Mouse (Mus musculus) CH12.LX (cell line): ENCODE results near the gene Bmp7. TPM values are rescaled to one million over a fixed set of nuclear protein-coding genes. Genes with fewer than 3 reads are reported as not detected.

Experiments
- DNase-seq: peaks from one replicate; pipeline ENCODE4 v3.0.0-alpha.2; 2013; ENCODE audit errors: extremely low read depth
- H3K27ac ChIP-seq: 2 replicates; pipeline ENCODE4 v1.5.1; 2012; ENCODE audit warnings: low read depth, mild to moderate bottlenecking, control low read depth, moderate library complexity; ENCODE audit not compliant: insufficient read depth
- H3K27me3 ChIP-seq: replicated peaks from 2 replicates; pipeline ENCODE3; 2012; ENCODE audit warnings: inconsistent platforms
- H3K36me3 ChIP-seq, 2 experiments: replicated peaks in 1 of 2; 2 replicates each; pipeline versions ENCODE3 to v1.6.1; 2012; ENCODE audit warnings: inconsistent platforms in 1 of 2, low read length in 1 of 2, mild to moderate bottlenecking in 1 of 2, mixed read lengths in 1 of 2, moderate library complexity in 1 of 2; ENCODE audit not compliant: control insufficient read depth in 1 of 2, insufficient read depth in 1 of 2
- H3K4me1 ChIP-seq, 2 experiments: 2 replicates each; pipeline ENCODE4 v1.6.1; 2012; ENCODE audit warnings: inconsistent platforms in 1 of 2, moderate library complexity in 1 of 2; ENCODE audit not compliant: insufficient read depth in 2 of 2, control insufficient read depth in 1 of 2
- H3K4me2 ChIP-seq: 2 replicates; pipeline ENCODE4 v1.6.1; 2012; ENCODE audit warnings: low read depth, mild to moderate bottlenecking, control low read depth; ENCODE audit not compliant: poor library complexity, insufficient read depth, severe bottlenecking
- H3K4me3 ChIP-seq, 3 experiments: fragments of 150-350 bp in 1 of 3; sonication (generic) in 1 of 3; replicated peaks in 1 of 3; 2 replicates each; pipeline versions ENCODE3 to v1.5.1; 2011 to 2012; ENCODE audit warnings: low read depth in 2 of 3, low read length in 2 of 3, mild to moderate bottlenecking in 2 of 3, moderate library complexity in 2 of 3, control low read depth in 1 of 3, improper control_type of control experiment in 1 of 3, inconsistent platforms in 1 of 3, mixed read lengths in 1 of 3; ENCODE audit not compliant: poor library complexity in 1 of 3
- H3K79me2 ChIP-seq: replicated peaks from 2 replicates; pipeline ENCODE4 v1.6.1; 2012; ENCODE audit warnings: mild to moderate bottlenecking, moderate library complexity; ENCODE audit not compliant: control insufficient read depth, poor library complexity, insufficient read depth, severe bottlenecking; ENCODE audit errors: extremely low read depth
- H3K9ac ChIP-seq: 2 replicates; pipeline ENCODE4 v1.6.1; 2012; ENCODE audit warnings: low read depth, mild to moderate bottlenecking, control low read depth, moderate library complexity; ENCODE audit not compliant: insufficient read depth
- H3K9me3 ChIP-seq: replicated peaks from 2 replicates; pipeline ENCODE3; 2012; ENCODE audit warnings: low read length, inconsistent platforms, mixed read lengths
- CHD1 ChIP-seq: IDR thresholded peaks from 2 replicates; pipeline ENCODE4 v1.6.1; 2012; ENCODE audit warnings: low read depth, low read length, improper control_type of control experiment, inconsistent platforms
- E2F4 ChIP-seq: IDR thresholded peaks from 2 replicates; pipeline ENCODE4 v1.6.1; 2011; ENCODE audit warnings: low read depth, low read length, improper control_type of control experiment; ENCODE audit not compliant: insufficient replicate concordance
- ELF1 ChIP-seq: IDR thresholded peaks from 2 replicates; pipeline ENCODE4 v1.6.1; 2014; ENCODE audit warnings: low read depth, mild to moderate bottlenecking, inconsistent platforms, low read length, improper control_type of control experiment
- ETS1 ChIP-seq: conservative IDR thresholded peaks from 2 replicates; pipeline ENCODE4 v1.6.1; 2012; ENCODE audit warnings: low read depth, mild to moderate bottlenecking, inconsistent platforms, low read length, improper control_type of control experiment, moderate library complexity
- GABPA ChIP-seq: IDR thresholded peaks from 2 replicates; pipeline ENCODE4 v1.6.1; 2012; ENCODE audit warnings: low read depth, low read length, improper control_type of control experiment, inconsistent platforms; ENCODE audit not compliant: insufficient replicate concordance
- IRF4 ChIP-seq: IDR thresholded peaks from 2 replicates; pipeline ENCODE4 v1.6.1; 2014; ENCODE audit warnings: low read depth, mild to moderate bottlenecking, inconsistent platforms, low read length, improper control_type of control experiment
- JUND ChIP-seq: conservative IDR thresholded peaks from 2 replicates; pipeline ENCODE4 v1.6.1; 2011; ENCODE audit warnings: low read depth, low read length, improper control_type of control experiment
- KAT2A ChIP-seq: IDR thresholded peaks from 2 replicates; pipeline ENCODE4 v1.6.1; 2012; ENCODE audit warnings: low read length, improper control_type of control experiment, inconsistent platforms; ENCODE audit not compliant: insufficient replicate concordance
- MAFK ChIP-seq: IDR thresholded peaks from 2 replicates; pipeline ENCODE4 v1.6.1; 2011; ENCODE audit warnings: low read length, improper control_type of control experiment; ENCODE audit not compliant: insufficient replicate concordance
- MAX ChIP-seq: IDR thresholded peaks from 2 replicates; pipeline ENCODE4 v1.6.1; 2011; ENCODE audit warnings: low read length, improper control_type of control experiment
- MAZ ChIP-seq: IDR thresholded peaks from 2 replicates; pipeline ENCODE4 v1.6.1; 2012; ENCODE audit warnings: low read depth, mild to moderate bottlenecking, inconsistent platforms, low read length, improper control_type of control experiment, moderate library complexity
- MEF2A ChIP-seq: IDR thresholded peaks from 2 replicates; pipeline ENCODE4 v1.6.1; 2014; ENCODE audit warnings: low read depth, mild to moderate bottlenecking, inconsistent platforms, low read length, improper control_type of control experiment, borderline replicate concordance
- MYC ChIP-seq: IDR thresholded peaks from 2 replicates; pipeline ENCODE4 v1.6.1; 2011; ENCODE audit warnings: low read depth, mild to moderate bottlenecking, improper control_type of control experiment, low read length
- NELFE ChIP-seq: IDR thresholded peaks from 2 replicates; pipeline ENCODE4 v1.6.1; 2011; ENCODE audit warnings: low read depth, low read length, improper control_type of control experiment
- PAX5 ChIP-seq: IDR thresholded peaks from 2 replicates; pipeline ENCODE4 v1.6.1; 2012; ENCODE audit warnings: low read length, inconsistent platforms, mixed read lengths
- RCOR1 ChIP-seq: conservative IDR thresholded peaks from 2 replicates; pipeline ENCODE4 v1.6.1; 2012; ENCODE audit warnings: low read depth, mild to moderate bottlenecking, inconsistent platforms, low read length, improper control_type of control experiment
- SIN3A ChIP-seq: IDR thresholded peaks from 2 replicates; pipeline ENCODE4 v1.6.1; 2012; ENCODE audit warnings: low read length, improper control_type of control experiment, inconsistent platforms
- UBTF ChIP-seq: IDR thresholded peaks from 2 replicates; pipeline ENCODE4 v1.6.1; 2012; ENCODE audit warnings: low read depth, mild to moderate bottlenecking, inconsistent platforms, low read length, improper control_type of control experiment, moderate library complexity
- USF1 ChIP-seq: IDR thresholded peaks from 2 replicates; pipeline ENCODE4 v1.6.1; 2014; ENCODE audit warnings: low read depth, mild to moderate bottlenecking, inconsistent platforms, low read length, improper control_type of control experiment
- USF2 ChIP-seq: conservative IDR thresholded peaks from 2 replicates; pipeline ENCODE4 v1.6.1; 2011; ENCODE audit warnings: low read depth, low read length, improper control_type of control experiment
- ZMIZ1 ChIP-seq: IDR thresholded peaks from 2 replicates; pipeline ENCODE4 v1.6.1; 2012; ENCODE audit warnings: low read depth, mild to moderate bottlenecking, inconsistent platforms, low read length, improper control_type of control experiment
- ZNF384 ChIP-seq: IDR thresholded peaks from 2 replicates; pipeline ENCODE4 v1.6.1; 2012; ENCODE audit warnings: low read depth, low read length, improper control_type of control experiment, inconsistent platforms
- dilution Hi-C: fragments of 300-500 bp; cut with MboI; formaldehyde crosslinking; loops from 2 replicates; pipeline ENCODE4 v1.14.3; 2020; ENCODE audit warnings: low sequenced_read_pairs; ENCODE audit not compliant: extremely low pct_unique_long_range_greater_than_20kb, extremely low pct_ligation_motif_present
- in situ Hi-C: fragments of 300-500 bp; cut with MboI; formaldehyde crosslinking; loops from 3 replicates; pipeline ENCODE4 v1.14.3; 2019; ENCODE audit warnings: low sequenced_read_pairs, low pct_ligation_motif_present, low pct_unique_long_range_greater_than_20kb, mixed read lengths
- polyA plus RNA-seq: library from polyadenylated mRNA; unstranded; fragments of >175 nt; gene quantifications from 2 replicates; pipeline ENCODE4 v1.2.1, GENCODE M21; 2012; ENCODE audit warnings: low read depth; ENCODE audit not compliant: insufficient read length
- total RNA-seq, 2 experiments: library from RNA; depleted of rRNA; stranded (reverse); fragments of 300-350 nt in 1 of 2; fragments of >200 nt in 1 of 2; gene quantifications; 2 replicates each; pipeline ENCODE4 v1.2.3; 2012 to 2014

Bmp7 gene
- total and polyA plus RNA-seq, 3 experiments, result 0.16 to 0.51 (median 0.47) TPM

DNA sequence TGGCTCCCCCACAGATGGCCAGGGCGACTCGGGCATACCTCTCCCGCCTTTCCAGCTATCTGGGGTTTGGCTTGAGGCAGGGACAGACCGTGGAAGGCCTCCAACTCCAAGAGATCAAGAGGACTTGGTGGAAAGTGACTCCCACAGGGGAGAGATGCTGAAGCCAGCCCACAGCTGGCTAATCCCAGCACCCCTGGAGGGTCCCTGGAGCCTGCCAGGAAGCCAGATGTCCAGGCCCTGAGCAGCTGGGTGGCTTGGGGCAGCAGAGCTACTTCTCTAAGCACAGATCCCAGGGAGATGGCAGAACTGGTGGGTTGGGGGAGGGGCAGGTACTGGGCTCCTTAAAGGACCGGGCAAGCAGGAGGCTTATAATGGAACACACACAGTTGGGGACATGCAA lies 28.4 kb downstream of the Bmp7 start:
- Histone ChIP-seq H3K4me3 (no peak overlapping the region), H3K27me3 (peaks cover 1% of the 10 kb centered on the region), H3K9me3 (no peaks in the 10 kb centered on the region), H3K4me2 (no peak overlapping the region), H3K36me3 (no peaks in the 10 kb centered on the region), H3K27ac (no peak overlapping the region), H3K4me1 (peaks cover 0 to 2% of the 10 kb centered on the region in 2 experiments; a peak in 1 of 4 replicates), H3K9ac (no peak overlapping the region), H3K79me2 (no peaks in the 10 kb centered on the region)
- dilution Hi-C loops, result no loop called here
- TF ChIP-seq USF1 (no peak), E2F4 (no peak), ZNF384 (no peak), IRF4 (no peak), UBTF (no peak), RCOR1 (no peak), ZMIZ1 (no peak), USF2 (no peak), ETS1 (no peak), JUND (no peak), KAT2A (no peak), GABPA (no peak), CHD1 (no peak)
- in situ Hi-C loops, result no loop called here
- no peak for DNase-seq

DNA sequence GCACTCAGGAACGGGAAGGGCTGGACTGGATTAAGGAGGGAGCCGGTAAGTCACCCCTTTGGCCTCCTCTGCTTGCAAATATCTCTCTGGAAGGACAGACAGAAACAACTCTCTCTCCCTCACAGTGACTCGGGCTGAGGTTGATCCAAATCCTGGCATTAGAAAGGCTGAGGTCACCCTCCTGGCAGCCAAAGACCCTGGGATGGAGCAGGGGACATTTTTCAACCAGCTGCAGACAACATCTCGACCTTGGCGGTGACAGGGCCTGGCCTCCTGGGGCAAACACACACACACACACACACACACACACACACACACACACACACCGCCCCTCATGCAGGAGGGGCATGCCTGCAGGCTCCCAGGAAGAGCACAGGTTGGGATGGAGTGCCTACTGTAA lies 29.0 kb downstream of the Bmp7 start:
- Histone ChIP-seq H3K4me3 (no peak overlapping the region), H3K27ac (no peak overlapping the region), H3K9me3 (no peaks in the 10 kb centered on the region), H3K27me3 (peaks cover 1% of the 10 kb centered on the region), H3K4me1 (peaks cover 0 to 2% of the 10 kb centered on the region in 2 experiments; a peak in 1 of 4 replicates), H3K4me2 (no peak overlapping the region), H3K36me3 (no peaks in the 10 kb centered on the region), H3K9ac (no peak overlapping the region), H3K79me2 (no peaks in the 10 kb centered on the region)
- in situ Hi-C loops, result no loop called here
- dilution Hi-C loops, result no loop called here
- TF ChIP-seq MAFK (no peak), MYC (no peak), MAX (no peak), NELFE (no peak), MEF2A (no peak), ELF1 (no peak), GABPA (no peak), E2F4 (no peak), MAZ (no peak), UBTF (no peak), PAX5 (no peak), SIN3A (no peak)
- no peak for DNase-seq
